Mouse (Mus musculus) hindbrain, embryonic 11.5 days (tissue): ENCODE results near the gene Upp2. TPM values are rescaled to one million over a fixed set of nuclear protein-coding genes. Genes with fewer than 3 reads are reported as not detected.

Source experiments
- ATAC-seq: fragments of 200-750 bp; cut with Nextera tagmentation; 2 replicates; pipeline ENCODE4 v1.8.0; 2017; ENCODE audit warnings: mild to moderate bottlenecking, moderate TSS enrichment, moderate library complexity; ENCODE audit not compliant: low FRiP score
- DNase-seq: peaks from one replicate; pipeline ENCODE4 v3.0.0-alpha.2; 2015; ENCODE audit warnings: low spot score
- H3K27ac ChIP-seq: fragments of 300-500 bp; sonication (generic); 2 replicates; pipeline ENCODE4 v1.5.1; 2014; ENCODE audit warnings: mild to moderate bottlenecking, low read depth, low read length
- H3K27me3 ChIP-seq: fragments of 300-500 bp; sonication (generic); 2 replicates; pipeline ENCODE4 v1.6.1; 2014; ENCODE audit warnings: mild to moderate bottlenecking, low read length, moderate library complexity, mixed read lengths; ENCODE audit not compliant: control insufficient read depth, insufficient read depth
- H3K36me3 ChIP-seq: fragments of 300-500 bp; sonication (generic); 2 replicates; pipeline ENCODE4 v1.6.1; 2014; ENCODE audit warnings: mild to moderate bottlenecking, low read length, moderate library complexity, mixed read lengths; ENCODE audit not compliant: control insufficient read depth, insufficient read depth
- H3K4me1 ChIP-seq: fragments of 300-500 bp; sonication (generic); replicated peaks from 2 replicates; pipeline ENCODE4 v1.6.1; 2014; ENCODE audit warnings: low read length, mixed read lengths; ENCODE audit not compliant: control insufficient read depth, insufficient read depth
- H3K4me2 ChIP-seq: fragments of 300-500 bp; sonication (generic); replicated peaks from 2 replicates; pipeline ENCODE4 v1.6.1; 2014; ENCODE audit warnings: mild to moderate bottlenecking, low read depth, low read length
- H3K4me3 ChIP-seq: fragments of 300-500 bp; sonication (generic); 2 replicates; pipeline ENCODE4 v1.5.1; 2014; ENCODE audit warnings: low read depth, low read length
- H3K9ac ChIP-seq: fragments of 300-500 bp; sonication (generic); 2 replicates; pipeline ENCODE4 v1.6.1; 2014; ENCODE audit warnings: low read depth, low read length
- H3K9me3 ChIP-seq: fragments of 300-500 bp; sonication (generic); 2 replicates; pipeline ENCODE4 v1.6.1; 2016; ENCODE audit warnings: low read length; ENCODE audit not compliant: control insufficient read depth
- WGBS: fragments of 180-500 bp; shearing (Covaris S2); extraction: QIAGEN DNeasy Blood & Tissue Kit; methylation state at CpG from one replicate; pipeline ENCODE4 v1.1.7; 2014; 5-methylcytosine and 5-hydroxymethylcytosine counted together
- polyA plus RNA-seq: library from polyadenylated mRNA; unstranded; fragments of >200 nt; fragmentation: Nextera tagmentation; extraction: Ambion mirVana; gene quantifications from 2 replicates; pipeline ENCODE4 v1.2.1, GENCODE M21; 2014

The Upp2 gene
- polyA plus RNA-seq, 1 experiment from 2014 or later = 6.3 TPM

GRCm38 (mm10) chr2:58589637-58590036, 22.5 kb downstream of the Upp2 start:
- H3K9ac ChIP-seq = no peak overlapping the region
- no peak overlapping the region for H3K4me2 ChIP-seq
- no peaks in the 10 kb centered on the region for H3K27me3 ChIP-seq
- H3K27ac ChIP-seq = no peak overlapping the region
- no peak overlapping the region for H3K4me3 ChIP-seq
- no peaks in the 10 kb centered on the region for H3K9me3 ChIP-seq
- H3K4me1 ChIP-seq = no peaks in the 10 kb centered on the region
- 86% methylated on average over 4 of the region's 4 CpGs for WGBS
- no peak for ATAC-seq
- no peak for DNase-seq
- H3K36me3 ChIP-seq = no peaks in the 10 kb centered on the region

- Histone ChIP-seq H3K27me3 (no peaks in the 10 kb centered on the region), H3K27ac (no peak overlapping the region), H3K4me3 (no peak overlapping the region), H3K9ac (no peak overlapping the region), H3K36me3 (no peaks in the 10 kb centered on the region), H3K9me3 (no peaks in the 10 kb centered on the region), H3K4me2 (no peak overlapping the region), H3K4me1 (no peaks in the 10 kb centered on the region)
- ATAC-seq = no peak
- no peak for DNase-seq
- 90% methylated on average over 1 of the region's 1 CpGs for WGBS
Observed at GRCm38 (mm10) chr2:58590055-58590454, 23.0 kb downstream of the Upp2 start.

- DNase-seq = no peak
- WGBS = 85% methylated on average over 9 of the region's 9 CpGs
- H3K27me3 ChIP-seq = no peaks in the 10 kb centered on the region
Observed at GRCm38 (mm10) chr2:58595350-58595749, 28.3 kb downstream of the Upp2 start.

GRCm38 (mm10) chr2:58596774-58597342, 29.8 kb downstream of the Upp2 start:
- 84% methylated on average over 17 of the region's 17 CpGs for WGBS
- Histone ChIP-seq H3K4me2 (no peak overlapping the region), H3K4me3 (no peak overlapping the region), H3K27ac (no peak overlapping the region), H3K27me3 (no peaks in the 10 kb centered on the region), H3K4me1 (no peaks in the 10 kb centered on the region), H3K9ac (no peak overlapping the region), H3K9me3 (no peaks in the 10 kb centered on the region), H3K36me3 (no peaks in the 10 kb centered on the region)
- DNase-seq (no peak), ATAC-seq (no peak)

More at GRCm38 (mm10) chr2:58595350-58595749, 28.3 kb downstream of the Upp2 start:
- no peaks in the 10 kb centered on the region for H3K36me3 ChIP-seq
- no peaks in the 10 kb centered on the region for H3K9me3 ChIP-seq
- no peak for ATAC-seq
- H3K4me1 ChIP-seq = no peaks in the 10 kb centered on the region
- H3K27ac ChIP-seq = no peak overlapping the region
- no peak overlapping the region for H3K4me2 ChIP-seq
- H3K4me3 ChIP-seq = no peak overlapping the region
- no peak overlapping the region for H3K9ac ChIP-seq

- no peaks in the 10 kb centered on the region for H3K9me3 ChIP-seq
- H3K4me3 ChIP-seq = no peak overlapping the region
- H3K27me3 ChIP-seq = no peaks in the 10 kb centered on the region
- ATAC-seq = no peak
- H3K27ac ChIP-seq = no peak overlapping the region
- no peak overlapping the region for H3K9ac ChIP-seq
- 87% methylated on average over 3 of the region's 3 CpGs for WGBS
- no peaks in the 10 kb centered on the region for H3K36me3 ChIP-seq
- DNase-seq = no peak
- no peak overlapping the region for H3K4me2 ChIP-seq
- H3K4me1 ChIP-seq = no peaks in the 10 kb centered on the region
Observed at GRCm38 (mm10) chr2:58597556-58597955, 30.5 kb downstream of the Upp2 start.

GRCm38 (mm10) chr2:58599639-58600038, 32.5 kb downstream of the Upp2 start:
- ATAC-seq = no peak
- 92% methylated on average over 6 of the region's 6 CpGs for WGBS
- no peak overlapping the region for H3K9ac ChIP-seq

GRCm38 (mm10) chr2:58601382-58601781, 34.3 kb downstream of the Upp2 start:
- no peak for ATAC-seq
- Histone ChIP-seq H3K27ac (no peak overlapping the region), H3K27me3 (no peaks in the 10 kb centered on the region), H3K4me2 (no peak overlapping the region), H3K4me1 (no peaks in the 10 kb centered on the region), H3K4me3 (no peak overlapping the region), H3K36me3 (no peaks in the 10 kb centered on the region), H3K9ac (no peak overlapping the region), H3K9me3 (no peaks in the 10 kb centered on the region)
- DNase-seq = no peak
- WGBS = 81% methylated on average over 4 of the region's 4 CpGs

More at GRCm38 (mm10) chr2:58599639-58600038, 32.5 kb downstream of the Upp2 start:
- Histone ChIP-seq H3K9me3 (no peaks in the 10 kb centered on the region), H3K27ac (no peak overlapping the region), H3K4me2 (no peak overlapping the region), H3K4me3 (no peak overlapping the region), H3K27me3 (no peaks in the 10 kb centered on the region), H3K36me3 (no peaks in the 10 kb centered on the region), H3K4me1 (no peaks in the 10 kb centered on the region)
- no peak for DNase-seq

GRCm38 (mm10) chr2:58603379-58603778, 36.3 kb downstream of the Upp2 start:
- Histone ChIP-seq H3K27me3 (no peaks in the 10 kb centered on the region), H3K4me2 (no peak overlapping the region), H3K9ac (no peak overlapping the region), H3K4me1 (no peaks in the 10 kb centered on the region), H3K9me3 (no peaks in the 10 kb centered on the region), H3K27ac (no peak overlapping the region), H3K36me3 (no peaks in the 10 kb centered on the region), H3K4me3 (no peak overlapping the region)
- DNase-seq (no peak), ATAC-seq (no peak)
- 93% methylated on average over 3 of the region's 3 CpGs for WGBS

- no peaks in the 10 kb centered on the region for H3K4me1 ChIP-seq
- ATAC-seq = no peak
- no peaks in the 10 kb centered on the region for H3K9me3 ChIP-seq
- no peaks in the 10 kb centered on the region for H3K27me3 ChIP-seq
- DNase-seq = no peak
- no peak overlapping the region for H3K4me3 ChIP-seq
- H3K27ac ChIP-seq = no peak overlapping the region
- WGBS = 95% methylated on average over 3 of the region's 3 CpGs
- H3K4me2 ChIP-seq = no peak overlapping the region
- no peaks in the 10 kb centered on the region for H3K36me3 ChIP-seq
- H3K9ac ChIP-seq = no peak overlapping the region
Observed at GRCm38 (mm10) chr2:58604791-58605190, 37.7 kb downstream of the Upp2 start.
